Mouse (Mus musculus) midbrain, postnatal 0 days (tissue): ENCODE results near the gene App. TPM values are rescaled to one million over a fixed set of nuclear protein-coding genes. Genes with fewer than 3 reads are reported as not detected.
A peak's percentile ranks its signal among the peaks of the same experiment; 100 is the strongest.

Source experiments
- ATAC-seq: fragments of 200-750 bp; cut with Nextera tagmentation; 2 replicates; pipeline ENCODE4 v1.8.0; 2017; ENCODE audit warnings: moderate number of reproducible peaks, mild to moderate bottlenecking, moderate TSS enrichment, moderate library complexity; ENCODE audit not compliant: low FRiP score
- DNase-seq: peaks from one replicate; pipeline ENCODE4 v3.0.0-alpha.2; 2015; ENCODE audit warnings: low spot score
- H3K27ac ChIP-seq: fragments of 300-500 bp; sonication (generic); 2 replicates; pipeline ENCODE4 v1.5.1; 2014; ENCODE audit warnings: low read depth, mild to moderate bottlenecking, low read length, mixed read lengths
- H3K27me3 ChIP-seq: fragments of 300-500 bp; sonication (generic); 2 replicates; pipeline ENCODE4 v1.6.1; 2014; ENCODE audit warnings: low read length, control low read depth, mixed read lengths; ENCODE audit not compliant: insufficient read depth
- H3K36me3 ChIP-seq: fragments of 300-500 bp; sonication (generic); 2 replicates; pipeline ENCODE4 v1.6.1; 2014; ENCODE audit warnings: low read length, control low read depth, mixed read lengths; ENCODE audit not compliant: insufficient read depth
- H3K4me1 ChIP-seq: fragments of 300-500 bp; sonication (generic); 2 replicates; pipeline ENCODE4 v1.6.1; 2014; ENCODE audit warnings: mild to moderate bottlenecking, control low read depth, antibody characterized with exemption, low read length, mixed read lengths; ENCODE audit not compliant: insufficient read depth
- H3K4me2 ChIP-seq: fragments of 300-500 bp; sonication (generic); 2 replicates; pipeline ENCODE4 v1.6.1; 2014; ENCODE audit warnings: low read depth, mild to moderate bottlenecking, low read length, mixed read lengths; ENCODE audit not compliant: poor library complexity, severe bottlenecking
- H3K4me3 ChIP-seq: fragments of 300-500 bp; sonication (generic); 2 replicates; pipeline ENCODE4 v1.5.1; 2014; ENCODE audit warnings: low read depth, mild to moderate bottlenecking, low read length, moderate library complexity
- H3K9ac ChIP-seq: fragments of 300-500 bp; sonication (generic); replicated peaks from 2 replicates; pipeline ENCODE4 v1.6.1; 2014; ENCODE audit warnings: mild to moderate bottlenecking, low read length, moderate library complexity, mixed read lengths; ENCODE audit not compliant: poor library complexity, severe bottlenecking
- H3K9me3 ChIP-seq: fragments of 300-500 bp; sonication (generic); 2 replicates; pipeline ENCODE4 v1.6.1; 2016; ENCODE audit warnings: low read length, control low read depth
- CTCF ChIP-seq: IDR thresholded peaks from 2 replicates; pipeline ENCODE4 v1.5.1; 2016; ENCODE audit warnings: antibody characterized with exemption, mild to moderate bottlenecking
- WGBS: fragments of 180-500 bp; shearing (Covaris S2); extraction: QIAGEN DNeasy Blood & Tissue Kit; methylation state at CpG from one replicate; pipeline ENCODE4 v1.1.7; 2014; 5-methylcytosine and 5-hydroxymethylcytosine counted together
- polyA plus RNA-seq: library from polyadenylated mRNA; unstranded; fragments of >200 nt; fragmentation: Nextera tagmentation; extraction: Ambion mirVana; gene quantifications from 2 replicates; pipeline ENCODE4 v1.2.1, GENCODE M21; 2015
- total RNA-seq: library from RNA; depleted of rRNA; stranded (reverse); fragments of >200 nt; gene quantifications from 2 replicates; pipeline ENCODE4 v1.2.3, GENCODE M21; 2014

Gene App
- total and polyA plus RNA-seq, 2 experiments from 2014 or later = 511 to 597 TPM

GRCm38 (mm10) chr16:85157796-85158546, 15.6 kb downstream of the App start:
- 77% methylated on average over 11 of the region's 11 CpGs for WGBS
- Histone ChIP-seq H3K9me3 (no peaks in the 10 kb centered on the region), H3K4me3 (no peak overlapping the region), H3K27ac (no peak overlapping the region), H3K36me3 (no peaks in the 10 kb centered on the region), H3K4me1 (no peaks in the 10 kb centered on the region), H3K4me2 (no peak overlapping the region), H3K27me3 (no peaks in the 10 kb centered on the region), H3K9ac (no peak overlapping the region)
- DNase-seq = no peak
- ATAC-seq = no peak
- TF ChIP-seq CTCF = no peak

- Histone ChIP-seq H3K27ac (no peak overlapping the region), H3K4me1 (0 out of 2 replicates have a peak, but pooled peaks cover 1% of the 10 kb centered on the region), H3K9ac (no peak overlapping the region), H3K36me3 (no peaks in the 10 kb centered on the region), H3K27me3 (no peaks in the 10 kb centered on the region), H3K4me2 (no peak overlapping the region), H3K4me3 (no peak overlapping the region), H3K9me3 (no peaks in the 10 kb centered on the region)
- 95% methylated on average over 2 of the region's 2 CpGs for WGBS
- no peak for DNase-seq
- no peak for TF ChIP-seq CTCF
- ATAC-seq = no peak
These were observed 16.4 kb downstream of the App start for GRCm38 (mm10) chr16:85157156-85157555.

GRCm38 (mm10) chr16:85155836-85156235, 17.7 kb downstream of the App start:
- Histone ChIP-seq H3K27ac (no peak overlapping the region), H3K36me3 (no peaks in the 10 kb centered on the region), H3K9ac (no peak overlapping the region), H3K4me2 (no peak overlapping the region), H3K4me3 (no peak overlapping the region), H3K27me3 (no peaks in the 10 kb centered on the region), H3K9me3 (no peaks in the 10 kb centered on the region), H3K4me1 (0 out of 2 replicates have a peak, but pooled peaks cover 7% of the 10 kb centered on the region)
- 64% methylated on average over 10 of the region's 10 CpGs for WGBS
- ATAC-seq (no peak), DNase-seq (no peak)
- TF ChIP-seq CTCF = no peak

- 88% methylated on average over 8 of the region's 8 CpGs for WGBS
- peak; percentile 20; the same call in 1 of the 2 replicates for ATAC-seq
These were observed 21.1 kb downstream of the App start for GRCm38 (mm10) chr16:85152457-85152856.

GRCm38 (mm10) chr16:85151681-85152080, 21.9 kb downstream of the App start:
- Histone ChIP-seq H3K4me2 (no peak overlapping the region), H3K27me3 (no peaks in the 10 kb centered on the region), H3K9ac (no peak overlapping the region), H3K27ac (no peak overlapping the region), H3K36me3 (peaks cover 6% of the 10 kb centered on the region), H3K4me1 (0 out of 2 replicates have a peak, but pooled peaks cover 7% of the 10 kb centered on the region), H3K4me3 (no peak overlapping the region), H3K9me3 (no peaks in the 10 kb centered on the region)
- no peak for TF ChIP-seq CTCF
- DNase-seq = no peak
- no peak for ATAC-seq
- 28% methylated on average over 7 of the region's 7 CpGs for WGBS

More at GRCm38 (mm10) chr16:85152457-85152856, 21.1 kb downstream of the App start:
- Histone ChIP-seq H3K27me3 (no peaks in the 10 kb centered on the region), H3K36me3 (peaks cover 6% of the 10 kb centered on the region), H3K4me3 (no peak overlapping the region), H3K27ac (no peak overlapping the region), H3K4me1 (0 out of 2 replicates have a peak, but pooled peaks cover 7% of the 10 kb centered on the region), H3K9ac (no peak overlapping the region), H3K4me2 (no peak overlapping the region), H3K9me3 (no peaks in the 10 kb centered on the region)
- no peak for DNase-seq
- no peak for TF ChIP-seq CTCF

GRCm38 (mm10) chr16:85150902-85151301, 22.7 kb downstream of the App start:
- no peak overlapping the region for H3K9ac ChIP-seq
- DNase-seq = no peak
- TF ChIP-seq CTCF = no peak
- H3K9me3 ChIP-seq = no peaks in the 10 kb centered on the region
- H3K4me3 ChIP-seq = no peak overlapping the region
- no peaks in the 10 kb centered on the region for H3K27me3 ChIP-seq
- H3K36me3 ChIP-seq = peaks cover 6% of the 10 kb centered on the region
- H3K4me2 ChIP-seq = no peak overlapping the region
- no peak for ATAC-seq
- 0 out of 2 replicates have a peak, but pooled peaks cover 7% of the 10 kb centered on the region for H3K4me1 ChIP-seq
- WGBS = 60% methylated on average over 9 of the region's 9 CpGs
- H3K27ac ChIP-seq = no peak overlapping the region
